Comparison of ENCODE assay signal across 12 mouse cellular contexts in the genomic region with DNA sequence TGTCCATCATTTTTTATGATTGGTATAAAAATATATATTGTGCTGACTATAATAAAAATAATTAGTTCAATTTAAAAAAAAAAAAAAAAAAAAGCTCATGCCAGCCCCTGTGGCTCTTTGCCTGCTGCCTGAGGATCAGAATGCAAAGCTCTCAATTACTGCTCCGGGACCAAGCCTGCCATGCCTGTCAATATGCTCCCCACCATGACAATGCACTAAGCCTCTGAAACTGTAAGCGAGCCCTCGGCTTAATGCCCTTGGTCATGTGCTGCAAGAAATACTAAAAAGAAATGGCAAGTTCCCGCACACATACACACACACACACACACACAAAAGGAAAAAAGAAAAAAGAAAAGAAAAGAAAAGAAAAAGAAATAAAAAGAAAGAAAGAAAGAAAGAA.
"Had no signal": no experiment of that assay in that cellular context is flagged by ENCODE, and none has a peak within 500 bp of the region (broad histone marks: within the 10 kb centered on the region; RNA-seq: fewer than 3 reads in every experiment).

No protein-coding gene starts in this region.

- H3K9me3 ChIP-seq: limb, embryonic 12.5 days; neural tube, embryonic 13.5 days had no signal

- H3K27me3 ChIP-seq: limb, embryonic 12.5 days; neural tube, embryonic 13.5 days had no signal

- ATAC-seq: intestine, postnatal 0 days had no signal

- DNase-seq: kidney, adult 8-10 months; kidney, postnatal 25 days; layer of hippocampus, adult 9-11 months; layer of hippocampus, postnatal 36 days; lung, adult 18-20 months; right cerebral cortex, adult 18-20 months; thymus, postnatal 4 days had no signal

- H3K36me3 ChIP-seq: limb, embryonic 12.5 days; neural tube, embryonic 13.5 days had no signal

- H3K4me2 ChIP-seq: limb, embryonic 12.5 days; neural tube, embryonic 13.5 days had no signal

- H3K27ac ChIP-seq: limb, embryonic 12.5 days; liver, embryonic 14.5 days; neural tube, embryonic 13.5 days; stomach, postnatal 0 days had no signal

- H3K9ac ChIP-seq: limb, embryonic 12.5 days; liver, embryonic 14.5 days; neural tube, embryonic 13.5 days had no signal

- H3K4me3 ChIP-seq: limb, embryonic 12.5 days; neural tube, embryonic 13.5 days had no signal
